Mouse (Mus musculus): Measurements from ENCODE around the gene Dcun1d5.
"Not testable (repeated sequence)": the region's sequence is repeated elsewhere in the genome, so short reads cannot be mapped to it uniquely, and the experiment has no call there.

Gene Dcun1d5

GRCm38 (mm10) chr9:7184172-7184896 lies at the start of gene Dcun1d5, which contains the start of gene Dync2h1:
Dcun1d5 (plus strand) TSS chr9:7184520.
Dync2h1 (minus strand) TSS chr9:7184446.
- DNase-seq (ENCODE audit: extremely low spot score): peak; percentile 90

- DNase-seq (ENCODE audit: extremely low spot score): no peak
These were observed 29.9 kb upstream of the Dcun1d5 start for GRCm38 (mm10) chr9:7154391-7154790.

- DNase-seq (ENCODE audit: extremely low spot score): no peak
These were observed 25.7 kb upstream of the Dcun1d5 start for GRCm38 (mm10) chr9:7158605-7159004.

- DNase-seq (ENCODE audit: extremely low spot score): no peak
These were observed 24.6 kb upstream of the Dcun1d5 start for GRCm38 (mm10) chr9:7159718-7160117.

- no peak for DNase-seq (ENCODE audit: extremely low spot score)
These were observed 23.6 kb upstream of the Dcun1d5 start for GRCm38 (mm10) chr9:7160688-7161087.

GRCm38 (mm10) chr9:7167339-7167998 lies 16.9 kb upstream of the Dcun1d5 start:
- DNase-seq (ENCODE audit: extremely low spot score): no peak

GRCm38 (mm10) chr9:7173756-7174155 lies 10.6 kb upstream of the Dcun1d5 start:
- DNase-seq (ENCODE audit: extremely low spot score): no peak

GRCm38 (mm10) chr9:7176618-7177610 lies 7.4 kb upstream of the Dcun1d5 start:
- peak; percentile 83 for DNase-seq (ENCODE audit: extremely low spot score)

- DNase-seq (ENCODE audit: extremely low spot score): peak; percentile 55
These were observed 574 bp downstream of the Dcun1d5 start for GRCm38 (mm10) chr9:7184897-7185291.

- not testable (repeated sequence) for DNase-seq (ENCODE audit: extremely low spot score)
These were observed 6.4 kb downstream of the Dcun1d5 start for GRCm38 (mm10) chr9:7190694-7191093.

GRCm38 (mm10) chr9:7216240-7216639 lies 31.9 kb downstream of the Dcun1d5 start:
- peak; percentile 3 for DNase-seq (ENCODE audit: extremely low spot score)

GRCm38 (mm10) chr9:7221024-7221423 lies 36.7 kb downstream of the Dcun1d5 start:
- DNase-seq (ENCODE audit: extremely low spot score): no peak

GRCm38 (mm10) chr9:7221460-7221859 lies 37.1 kb downstream of the Dcun1d5 start:
- no peak for DNase-seq (ENCODE audit: extremely low spot score)

GRCm38 (mm10) chr9:7238619-7239018 lies 54.3 kb downstream of the Dcun1d5 start:
- DNase-seq (ENCODE audit: extremely low spot score): no peak

GRCm38 (mm10) chr9:7239967-7240366 lies 55.6 kb downstream of the Dcun1d5 start:
- DNase-seq (ENCODE audit: extremely low spot score): no peak

- DNase-seq (ENCODE audit: extremely low spot score): peak; percentile 4
These were observed 68.7 kb downstream of the Dcun1d5 start for GRCm38 (mm10) chr9:7252797-7253654.
